Mouse (Mus musculus) cerebellum, adult 8-10 months (tissue): Measurements from ENCODE around the gene Tacc2.

ENCODE experiments used
- DNase-seq: peaks from one replicate; pipeline ENCODE4 v3.0.0; 2022

Tacc2 gene

GRCm38 (mm10) chr7:130782501-130783050, 205.3 kb downstream of the Tacc2 start:
- no peak for DNase-seq

- DNase-seq = no peak
These were observed 208.8 kb downstream of the Tacc2 start for GRCm38 (mm10) chr7:130785923-130786575.

- DNase-seq = no peak
These were observed 209.5 kb downstream of the Tacc2 start for GRCm38 (mm10) chr7:130786708-130787107.

- DNase-seq = no peak
These were observed 210.3 kb downstream of the Tacc2 start for GRCm38 (mm10) chr7:130787537-130787936.

GRCm38 (mm10) chr7:130788950-130789349, 211.7 kb downstream of the Tacc2 start:
- no peak for DNase-seq

GRCm38 (mm10) chr7:130789456-130789855, 212.2 kb downstream of the Tacc2 start:
- DNase-seq = no peak

GRCm38 (mm10) chr7:130793671-130794070, 216.4 kb downstream of the Tacc2 start:
- DNase-seq = no peak

GRCm38 (mm10) chr7:130796786-130797185, 219.5 kb downstream of the Tacc2 start:
- DNase-seq = no peak

GRCm38 (mm10) chr7:130797524-130797923, 220.3 kb downstream of the Tacc2 start:
- DNase-seq = no peak

GRCm38 (mm10) chr7:130799418-130799817, 222.2 kb downstream of the Tacc2 start:
- no peak for DNase-seq

- no peak for DNase-seq
These were observed 223.4 kb downstream of the Tacc2 start for GRCm38 (mm10) chr7:130800681-130801080.

- no peak for DNase-seq
These were observed 224.6 kb downstream of the Tacc2 start for GRCm38 (mm10) chr7:130801811-130802210.

- DNase-seq = no peak
These were observed 226.1 kb downstream of the Tacc2 start for GRCm38 (mm10) chr7:130803251-130803825.

- DNase-seq = no peak
These were observed 227.8 kb downstream of the Tacc2 start for GRCm38 (mm10) chr7:130804991-130805390.

- DNase-seq = peak; percentile 32
These were observed 230.5 kb downstream of the Tacc2 start for GRCm38 (mm10) chr7:130807749-130808148.

GRCm38 (mm10) chr7:130808694-130809093, 231.5 kb downstream of the Tacc2 start:
- DNase-seq = no peak

- DNase-seq = no peak
These were observed 233.0 kb downstream of the Tacc2 start for GRCm38 (mm10) chr7:130810238-130810637.

GRCm38 (mm10) chr7:130812407-130812806, 235.2 kb downstream of the Tacc2 start:
- no peak for DNase-seq
